Mouse (Mus musculus) forebrain, embryonic 15.5 days (tissue): ENCODE results near the gene Nrbp1. TPM values are rescaled to one million over a fixed set of nuclear protein-coding genes. Genes with fewer than 3 reads are reported as not detected.
"Not testable (repeated sequence)": the region's sequence is repeated elsewhere in the genome, so short reads cannot be mapped to it uniquely, and the experiment has no call there.

Experiments
- ATAC-seq: fragments of 200-750 bp; cut with Nextera tagmentation; replicated peaks from 2 replicates; pipeline ENCODE4 v1.8.0; 2017; ENCODE audit warnings: mild to moderate bottlenecking, moderate TSS enrichment, moderate library complexity
- H3K27ac ChIP-seq: fragments of 300-500 bp; sonication (generic); replicated peaks from 2 replicates; pipeline ENCODE4 v1.5.1; 2015; ENCODE audit warnings: mild to moderate bottlenecking, inconsistent platforms
- H3K27me3 ChIP-seq: fragments of 300-500 bp; sonication (generic); 2 replicates; pipeline ENCODE4 v1.6.1; 2015; ENCODE audit warnings: inconsistent platforms
- H3K36me3 ChIP-seq: fragments of 300-500 bp; sonication (generic); 2 replicates; pipeline ENCODE4 v1.6.1; 2015; ENCODE audit warnings: mild to moderate bottlenecking, inconsistent platforms
- H3K4me1 ChIP-seq: fragments of 300-500 bp; sonication (generic); 2 replicates; pipeline ENCODE4 v1.6.1; 2015; ENCODE audit warnings: inconsistent platforms
- H3K4me2 ChIP-seq: fragments of 300-500 bp; sonication (generic); replicated peaks from 2 replicates; pipeline ENCODE4 v1.6.1; 2015; ENCODE audit warnings: mild to moderate bottlenecking, inconsistent platforms
- H3K4me3 ChIP-seq: fragments of 300-500 bp; sonication (generic); 2 replicates; pipeline ENCODE4 v1.5.1; 2015; ENCODE audit warnings: mild to moderate bottlenecking, inconsistent platforms
- H3K9ac ChIP-seq: fragments of 300-500 bp; sonication (generic); replicated peaks from 2 replicates; pipeline ENCODE4 v1.6.1; 2015; ENCODE audit warnings: mild to moderate bottlenecking, inconsistent platforms
- H3K9me3 ChIP-seq: fragments of 300-500 bp; sonication (generic); 2 replicates; pipeline ENCODE4 v1.6.1; 2016; ENCODE audit warnings: inconsistent platforms
- WGBS: fragments of 180-500 bp; shearing (Covaris S2); methylation state at CpG from one replicate; pipeline ENCODE4 v1.1.7; 2015; ENCODE audit warnings: mixed read lengths; 5-methylcytosine and 5-hydroxymethylcytosine counted together
- polyA plus RNA-seq: library from polyadenylated mRNA; unstranded; fragments of >200 nt; fragmentation: Nextera tagmentation; extraction: Ambion mirVana; gene quantifications from 2 replicates; pipeline ENCODE4 v1.2.1, GENCODE M21; 2015

Gene Nrbp1
- polyA plus RNA-seq, 1 experiment from 2014 or later, result 156 TPM

- 84% methylated on average over 5 of the region's 5 CpGs for WGBS
- H3K4me2 ChIP-seq, result no peak overlapping the region
- no peak overlapping the region for H3K9ac ChIP-seq
- H3K27me3 ChIP-seq, result no peaks in the 10 kb centered on the region
- H3K36me3 ChIP-seq, result peaks cover 78% of the 10 kb centered on the region
- ATAC-seq, result no peak
- no peak overlapping the region for H3K27ac ChIP-seq
- H3K4me3 ChIP-seq, result no peak overlapping the region
- H3K4me1 ChIP-seq, result peaks cover 33% of the 10 kb centered on the region
- 0 out of 2 replicates have a peak, but pooled peaks cover 5% of the 10 kb centered on the region for H3K9me3 ChIP-seq
Measured at GRCm38 (mm10) chr5:31198616-31199320, 41.9 kb upstream of the Nrbp1 start.

GRCm38 (mm10) chr5:31199321-31199892 lies 41.3 kb upstream of the Nrbp1 start:
- Histone ChIP-seq H3K9ac (no peak overlapping the region), H3K36me3 (peaks cover 81% of the 10 kb centered on the region), H3K27me3 (no peaks in the 10 kb centered on the region), H3K27ac (no peak overlapping the region), H3K4me3 (no peak overlapping the region), H3K4me2 (no peak overlapping the region), H3K9me3 (0 out of 2 replicates have a peak, but pooled peaks cover 5% of the 10 kb centered on the region), H3K4me1 (peaks cover 27% of the 10 kb centered on the region)
- no peak for ATAC-seq
- WGBS, result 89% methylated on average over 19 of the region's 19 CpGs

GRCm38 (mm10) chr5:31199893-31200292 lies 40.8 kb upstream of the Nrbp1 start:
- H3K4me1 ChIP-seq, result peaks cover 22% of the 10 kb centered on the region
- 85% methylated on average over 9 of the region's 9 CpGs for WGBS
- ATAC-seq, result no peak
- H3K4me3 ChIP-seq, result peak overlapping the region; percentile 99; the same call in 1 of the 2 replicates
- no peak overlapping the region for H3K4me2 ChIP-seq
- 0 out of 2 replicates have a peak, but pooled peaks cover 5% of the 10 kb centered on the region for H3K9me3 ChIP-seq
- H3K27me3 ChIP-seq, result no peaks in the 10 kb centered on the region
- no peak overlapping the region for H3K9ac ChIP-seq
- peaks cover 81% of the 10 kb centered on the region for H3K36me3 ChIP-seq
- no peak overlapping the region for H3K27ac ChIP-seq

GRCm38 (mm10) chr5:31200327-31200768 lies 40.3 kb upstream of the Nrbp1 start:
- H3K4me2 ChIP-seq, result no peak overlapping the region
- H3K27ac ChIP-seq, result no peak overlapping the region
- no peak for ATAC-seq
- no peaks in the 10 kb centered on the region for H3K27me3 ChIP-seq
- H3K9me3 ChIP-seq, result 0 out of 2 replicates have a peak, but pooled peaks cover 5% of the 10 kb centered on the region
- H3K9ac ChIP-seq, result no peak overlapping the region
- peaks cover 81% of the 10 kb centered on the region for H3K36me3 ChIP-seq
- H3K4me1 ChIP-seq, result peaks cover 22% of the 10 kb centered on the region
- 91% methylated on average over 27 of the region's 27 CpGs for WGBS
- peak overlapping the region; percentile 99 for H3K4me3 ChIP-seq

DNA sequence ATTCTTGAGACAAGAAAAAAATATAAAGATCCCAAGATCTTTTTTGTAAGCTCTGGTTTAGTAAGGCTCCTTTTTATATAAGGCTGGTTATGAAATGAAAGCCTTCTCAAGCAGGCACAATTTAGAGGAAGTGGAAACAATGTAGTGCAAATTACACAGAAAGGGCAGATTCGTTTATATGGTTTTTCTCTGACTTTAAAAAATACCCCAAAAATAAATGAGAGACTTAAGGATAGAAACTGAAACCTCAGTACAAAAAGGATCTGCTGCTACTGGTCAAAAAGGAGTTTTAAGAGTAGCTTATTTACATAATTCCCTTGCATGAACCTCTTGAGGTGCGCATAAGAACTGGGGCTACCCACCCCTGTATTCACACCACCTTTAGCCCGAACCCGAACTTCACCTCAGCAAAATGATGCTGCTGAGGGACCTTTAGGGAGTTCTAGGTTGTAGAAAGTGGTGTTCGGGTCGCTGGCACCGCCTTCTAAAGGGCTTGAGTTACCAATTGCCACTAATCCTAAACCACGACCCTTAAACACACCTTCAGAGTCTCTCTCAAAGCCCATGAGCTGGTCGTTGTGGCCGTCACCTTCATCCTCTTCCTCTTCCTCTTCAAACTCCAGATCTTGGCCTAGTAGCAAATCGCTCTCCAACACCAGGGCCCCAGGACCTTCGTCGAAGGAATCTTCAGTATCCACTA lies 39.5 kb upstream of the Nrbp1 start:
- 20% methylated on average over 13 of the region's 13 CpGs for WGBS
- no peaks in the 10 kb centered on the region for H3K27me3 ChIP-seq
- 0 out of 2 replicates have a peak, but pooled peaks cover 5% of the 10 kb centered on the region for H3K9me3 ChIP-seq
- H3K27ac ChIP-seq, result peak overlapping the region; percentile 87
- peak overlapping the region; percentile 99 for H3K4me3 ChIP-seq
- H3K4me1 ChIP-seq, result peaks cover 22% of the 10 kb centered on the region
- peaks cover 80% of the 10 kb centered on the region for H3K36me3 ChIP-seq
- H3K9ac ChIP-seq, result peak overlapping the region; percentile 98
- ATAC-seq, result no peak
- H3K4me2 ChIP-seq, result peak overlapping the region; percentile 89

- under 1% methylated on average over 53 of the region's 53 CpGs for WGBS
- ATAC-seq, result peak; percentile 97
- Histone ChIP-seq H3K4me3 (peak within 1 kb of the TSS; percentile 99), H3K9ac (peak within 1 kb of the TSS; percentile 98), H3K27ac (peak within 1 kb of the TSS; percentile 87), H3K27me3 (no peaks in the 10 kb centered on the region), H3K4me2 (peak within 1 kb of the TSS; percentile 89), H3K9me3 (0 out of 2 replicates have a peak, but pooled peaks cover 5% of the 10 kb centered on the region), H3K4me1 (peaks cover 22% of the 10 kb centered on the region), H3K36me3 (peaks cover 78% of the 10 kb centered on the region)
Measured at GRCm38 (mm10) chr5:31201742-31202590, 38.7 kb upstream of the Nrbp1 start, which contains the start of gene Zfp513. Zfp513 (minus strand) TSS chr5:31202303.

DNA sequence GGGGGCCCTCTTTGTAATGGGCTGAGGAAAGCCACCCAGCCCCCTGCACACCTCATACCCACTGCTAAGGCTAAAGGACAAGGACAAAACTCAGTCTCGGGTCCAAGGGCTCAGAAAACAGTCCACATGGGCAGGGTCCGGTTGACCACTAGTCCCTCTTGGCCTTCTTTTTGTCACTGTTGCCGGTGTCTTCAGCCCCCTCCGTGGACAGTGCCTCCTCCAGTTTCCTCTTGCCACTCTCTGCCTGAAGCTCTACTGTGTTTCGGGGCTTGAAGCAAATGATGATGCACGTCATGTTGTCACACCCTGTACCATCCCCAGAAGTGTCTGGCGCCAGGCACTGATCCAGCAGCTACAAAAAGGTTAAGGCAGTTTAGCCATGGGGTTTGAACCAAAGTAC lies 37.7 kb upstream of the Nrbp1 start:
- Histone ChIP-seq H3K27ac (peak overlapping the region; percentile 87), H3K9me3 (0 out of 2 replicates have a peak, but pooled peaks cover 5% of the 10 kb centered on the region), H3K4me3 (peak overlapping the region; percentile 99), H3K36me3 (peaks cover 78% of the 10 kb centered on the region), H3K4me2 (peak overlapping the region; percentile 69), H3K9ac (peak overlapping the region; percentile 49; the same call in 1 of the 2 replicates), H3K27me3 (no peaks in the 10 kb centered on the region), H3K4me1 (peaks cover 22% of the 10 kb centered on the region)
- 87% methylated on average over 7 of the region's 7 CpGs for WGBS
- ATAC-seq, result no peak

GRCm38 (mm10) chr5:31203866-31204265 lies 36.8 kb upstream of the Nrbp1 start:
- Histone ChIP-seq H3K9me3 (0 out of 2 replicates have a peak, but pooled peaks cover 5% of the 10 kb centered on the region), H3K9ac (no peak overlapping the region), H3K36me3 (peaks cover 69% of the 10 kb centered on the region), H3K27ac (no peak overlapping the region), H3K4me3 (no peak overlapping the region), H3K4me1 (peaks cover 22% of the 10 kb centered on the region), H3K4me2 (no peak overlapping the region), H3K27me3 (no peaks in the 10 kb centered on the region)
- no peak for ATAC-seq
- WGBS, result 85% methylated on average over 2 of the region's 2 CpGs

DNA sequence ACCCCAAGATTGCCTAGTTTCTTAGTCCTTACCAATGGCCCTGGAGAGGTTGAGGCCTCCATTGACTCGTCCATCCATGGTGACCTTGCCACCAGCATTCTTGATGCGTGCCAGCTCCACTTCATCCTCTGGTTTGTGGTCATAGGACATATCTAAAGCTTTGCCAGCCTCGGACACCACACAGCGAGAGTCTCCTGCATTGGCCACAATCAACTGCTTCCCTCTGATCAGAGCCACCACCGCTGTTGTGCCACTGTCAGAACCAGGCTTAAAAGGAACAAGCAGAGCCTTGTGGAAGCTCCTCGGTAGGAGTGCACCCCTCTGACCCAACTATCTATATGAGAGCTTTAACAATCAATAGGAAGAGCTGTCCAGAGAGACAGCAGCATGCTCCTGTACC lies 36.2 kb upstream of the Nrbp1 start:
- Histone ChIP-seq H3K4me1 (peaks cover 22% of the 10 kb centered on the region), H3K9me3 (0 out of 2 replicates have a peak, but pooled peaks cover 5% of the 10 kb centered on the region), H3K36me3 (peaks cover 64% of the 10 kb centered on the region), H3K9ac (no peak overlapping the region), H3K27me3 (no peaks in the 10 kb centered on the region), H3K4me2 (no peak overlapping the region), H3K27ac (no peak overlapping the region), H3K4me3 (no peak overlapping the region)
- ATAC-seq, result no peak
- WGBS, result 94% methylated on average over 6 of the region's 6 CpGs

GRCm38 (mm10) chr5:31216554-31216953 lies 24.1 kb upstream of the Nrbp1 start:
- H3K9ac ChIP-seq, H3K27ac ChIP-seq, H3K9me3 ChIP-seq, H3K36me3 ChIP-seq, H3K4me2 ChIP-seq, H3K27me3 ChIP-seq, H3K4me3 ChIP-seq, ATAC-seq: not testable (repeated sequence)
- H3K4me1 ChIP-seq, result peaks cover 18% of the 10 kb centered on the region
- WGBS, result 89% methylated on average over 6 of the region's 6 CpGs

- H3K9me3 ChIP-seq, result no peaks in the 10 kb centered on the region
- no peaks in the 10 kb centered on the region for H3K27me3 ChIP-seq
- H3K4me2 ChIP-seq, result no peak overlapping the region
- H3K9ac ChIP-seq, result no peak overlapping the region
- ATAC-seq, result no peak
- peaks cover 21% of the 10 kb centered on the region for H3K4me1 ChIP-seq
- no peak overlapping the region for H3K4me3 ChIP-seq
- H3K36me3 ChIP-seq, result no peaks in the 10 kb centered on the region
- no peak overlapping the region for H3K27ac ChIP-seq
- 73% methylated on average over 7 of the region's 7 CpGs for WGBS
Measured at GRCm38 (mm10) chr5:31218294-31218693, 22.4 kb upstream of the Nrbp1 start.
